Mouse (Mus musculus): Measurements from ENCODE around the gene Adamtsl1.

- no peak for TF ChIP-seq ZNF384 (IDR thresholded peaks at IDR 0.05; ENCODE audit: low read depth, low read length)
- no peak for TF ChIP-seq ZC3H11A (IDR thresholded peaks at IDR 0.05; ENCODE audit: borderline replicate concordance, low read depth, low read length)
- no peak for TF ChIP-seq CHD2 (IDR thresholded peaks at IDR 0.05; ENCODE audit: low read depth, low read length)
Observed at GRCm38 (mm10) chr4:85669271-85669670, 155.3 kb downstream of the Adamtsl1 start.

All from ES-E14 (cell line).